ENCODE assay signal across 21 mouse cellular contexts in the genomic region with DNA sequence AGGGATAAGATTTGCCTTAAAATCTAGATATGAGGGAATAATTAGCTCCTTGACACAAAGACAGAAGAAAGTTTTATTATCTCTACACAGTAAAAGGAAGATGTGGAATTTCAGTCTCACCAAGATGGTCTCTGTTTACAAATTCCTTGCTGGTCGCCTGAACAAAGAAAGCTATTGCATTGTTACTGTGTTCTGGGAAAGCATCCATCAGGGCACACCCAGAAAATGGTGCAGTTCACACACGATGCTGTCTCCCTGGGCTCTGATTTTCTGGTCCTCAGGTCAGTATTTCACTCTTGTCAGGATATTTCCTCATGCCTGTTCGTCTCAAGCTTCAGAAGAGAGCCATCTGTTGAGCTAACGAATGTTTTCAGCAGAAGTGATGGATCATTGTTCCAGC.
"Had no signal": no experiment of that assay in that cellular context is flagged by ENCODE, and none has a peak within 500 bp of the region (broad histone marks: within the 10 kb centered on the region; RNA-seq: fewer than 3 reads in every experiment).

No protein-coding gene starts in this region.

- H3K9me3 ChIP-seq: kidney, embryonic 15.5 days; limb, embryonic 15.5 days; midbrain, embryonic 12.5 days; midbrain, embryonic 15.5 days; neural tube, embryonic 12.5 days; neural tube, embryonic 15.5 days had no signal

- H3K4me1 ChIP-seq: kidney, embryonic 15.5 days; limb, embryonic 12.5 days; limb, embryonic 15.5 days; midbrain, embryonic 12.5 days had no signal

- H3K4me3 ChIP-seq: kidney, embryonic 15.5 days; limb, embryonic 12.5 days; limb, embryonic 15.5 days; midbrain, embryonic 12.5 days; midbrain, embryonic 15.5 days; neural tube, embryonic 12.5 days; neural tube, embryonic 15.5 days had no signal

- H3K4me2 ChIP-seq: kidney, embryonic 15.5 days; limb, embryonic 12.5 days; limb, embryonic 15.5 days; liver, embryonic 11.5 days; midbrain, embryonic 12.5 days; midbrain, embryonic 15.5 days; neural tube, embryonic 12.5 days; neural tube, embryonic 15.5 days had no signal

- DNase-seq: kidney, adult 18-20 months; kidney, postnatal 10 days; kidney, postnatal 36 days; left cerebral cortex, postnatal 4 days; liver, postnatal 0 days; retina, postnatal 1 day; right cerebral cortex, postnatal 25 days; thymus, adult 18-20 months; thymus, postnatal 36 days had no signal

- H3K27me3 ChIP-seq: kidney, embryonic 15.5 days; limb, embryonic 12.5 days; limb, embryonic 15.5 days; midbrain, embryonic 12.5 days; midbrain, embryonic 15.5 days; neural tube, embryonic 12.5 days; neural tube, embryonic 15.5 days had no signal

- H3K36me3 ChIP-seq: kidney, embryonic 15.5 days; limb, embryonic 12.5 days; limb, embryonic 15.5 days; midbrain, embryonic 12.5 days; midbrain, embryonic 15.5 days; neural tube, embryonic 12.5 days; neural tube, embryonic 15.5 days had no signal

- ATAC-seq: inflammation-experienced regulatory T-cells, adult 6 months; intestine, embryonic 16.5 days; liver, postnatal 0 days; midbrain, embryonic 15.5 days had no signal

- H3K9ac ChIP-seq: kidney, embryonic 15.5 days; limb, embryonic 12.5 days; limb, embryonic 15.5 days; liver, embryonic 14.5 days; liver, postnatal 0 days; midbrain, embryonic 12.5 days; midbrain, embryonic 15.5 days; neural tube, embryonic 12.5 days; neural tube, embryonic 15.5 days had no signal

- H3K27ac ChIP-seq: kidney, embryonic 15.5 days; limb, embryonic 12.5 days; limb, embryonic 15.5 days; liver, embryonic 14.5 days; macrophage; midbrain, embryonic 12.5 days; midbrain, embryonic 15.5 days; neural tube, embryonic 12.5 days; neural tube, embryonic 15.5 days had no signal
